Mouse (Mus musculus) spleen, postnatal 4 days (tissue): ENCODE results near the gene Abi3.

Experiments used
- DNase-seq, 2 experiments: peaks; one replicate each; pipeline ENCODE4 v3.0.0; 2022; ENCODE audit warnings: low spot score in 2 of 2

Abi3 gene

DNA sequence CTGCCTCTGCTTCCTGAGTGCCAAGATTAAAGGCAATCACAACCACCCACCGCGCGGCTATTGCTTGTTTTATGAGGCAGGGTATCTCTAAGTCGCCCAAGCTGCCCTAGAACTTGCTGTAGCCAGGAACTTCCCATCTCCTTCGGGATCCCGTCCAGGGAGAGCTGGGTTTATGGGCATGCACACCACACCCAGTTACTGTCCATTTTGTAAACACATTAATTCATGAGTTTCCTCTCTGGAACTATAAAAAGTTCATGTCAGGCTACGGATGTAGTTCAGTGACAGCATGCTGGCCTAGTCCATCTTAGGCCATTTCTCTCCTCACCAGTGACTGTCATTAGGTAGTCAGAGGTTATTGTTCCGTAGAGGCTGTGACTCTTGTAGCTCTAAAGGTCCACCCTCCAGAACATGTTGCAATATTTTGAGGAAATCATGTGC is 52.8 kb downstream of the Abi3 start:
- no peak for DNase-seq

GRCm38 (mm10) chr11:95786511-95786910 is 55.8 kb downstream of the Abi3 start:
- no peak for DNase-seq

GRCm38 (mm10) chr11:95785675-95786074 is 56.6 kb downstream of the Abi3 start:
- no peak for DNase-seq

GRCm38 (mm10) chr11:95783958-95784357 is 58.3 kb downstream of the Abi3 start:
- DNase-seq = no peak

GRCm38 (mm10) chr11:95783457-95783856 is 58.8 kb downstream of the Abi3 start:
- DNase-seq = no peak

GRCm38 (mm10) chr11:95781557-95781956 is 60.7 kb downstream of the Abi3 start:
- DNase-seq = no peak

- no peak for DNase-seq
Measured at GRCm38 (mm10) chr11:95780480-95780879, 61.8 kb downstream of the Abi3 start.
